Mouse (Mus musculus) left cerebral cortex, postnatal 10 days (tissue): ENCODE measurements at regions not wholly inside any gene's neighbourhood (a gene's known extent, or its start where the extent isn't known, plus 50 kb on each side); places are given as distances from the start of the nearest gene placed in this dataset.
"Not testable (repeated sequence)": the region's sequence is repeated elsewhere in the genome, so short reads cannot be mapped to it uniquely, and the experiment has no call there.

ENCODE experiments used
- DNase-seq, 2 experiments: peaks; one replicate each; pipeline ENCODE4 v3.0.0; 2021 to 2022; ENCODE audit warnings: low spot score in 2 of 2, mixed read lengths in 1 of 2; ENCODE audit errors: extremely low spot score in 1 of 2
- intact Hi-C: fragments of 180-260 bp; cut with DNase I; formaldehyde crosslinking; loops from one replicate; pipeline ENCODE4 v1.15.1; 2025

DNA sequence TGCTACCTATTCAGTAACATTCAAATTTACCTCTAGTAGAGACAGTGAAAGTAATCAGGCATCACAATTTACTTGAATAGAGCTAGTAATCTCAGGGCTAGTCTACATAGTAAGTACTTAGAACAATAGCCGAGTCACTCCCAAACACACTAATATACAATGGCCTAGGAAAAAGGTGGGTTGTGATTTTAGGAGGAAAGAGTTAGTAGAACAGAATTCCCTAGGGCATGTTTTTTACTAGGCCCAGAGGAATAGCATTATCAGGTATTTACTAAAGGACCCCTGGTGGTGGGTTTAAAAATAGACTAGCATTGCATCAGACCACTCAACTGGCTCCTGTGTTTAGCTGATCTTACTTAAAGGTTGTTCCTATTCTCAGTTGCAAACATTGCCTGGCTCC lies 535.8 kb downstream of the Mat2b start:
- intact Hi-C loops: not testable (repeated sequence)

DNA sequence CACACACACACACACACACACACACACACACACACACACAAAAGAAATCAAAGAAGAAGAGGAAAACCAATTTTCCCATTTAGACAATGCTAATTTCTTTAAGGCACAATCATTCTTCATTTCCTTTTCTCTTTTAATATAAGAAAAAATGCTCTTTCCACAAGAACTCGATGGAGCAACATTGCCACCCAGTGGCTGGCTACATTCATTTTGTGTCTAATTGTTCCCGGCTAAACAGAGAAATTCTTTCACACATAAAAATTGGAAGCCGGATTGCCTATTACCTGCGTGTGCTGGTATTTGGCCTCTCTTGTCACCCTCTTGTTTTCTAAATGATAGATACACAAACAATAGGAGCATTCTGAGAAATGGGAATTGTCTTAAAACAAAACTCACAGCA lies 545.7 kb downstream of the Mat2b start:
- intact Hi-C loops: loop anchor here (5.0 to 10.0 kb wide), 3 partner anchors 325 to 562 kb away; no protein-coding TSS in a partner anchor
- peak; percentile 53 to 66 for DNase-seq

More for the DNA sequence above, 535.8 kb downstream of the Mat2b start:
- DNase-seq: not testable (repeated sequence)

GRCm38 (mm10) chr11:40137803-40138202 lies 557.2 kb downstream of the Mat2b start:
- DNase-seq: no peak
- intact Hi-C loops: no loop called here

- DNase-seq: peak in 1 of 2 experiments; percentile 10
- intact Hi-C loops: no loop called here
Measured at GRCm38 (mm10) chr11:40102613-40103012, 592.4 kb downstream of the Mat2b start.

DNA sequence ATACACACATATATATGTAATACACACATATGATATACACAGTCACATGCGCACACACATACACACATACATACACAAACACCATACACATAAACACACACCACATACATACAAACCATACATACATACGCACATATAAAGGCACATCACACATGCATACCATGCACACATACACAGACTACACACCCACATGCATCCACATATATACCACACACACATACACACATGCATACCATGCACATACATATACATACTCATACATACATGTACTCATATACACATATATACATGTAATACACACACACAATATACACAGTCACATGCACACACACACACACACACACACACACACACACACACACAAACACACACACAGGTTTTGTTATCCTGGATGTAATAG lies 620.7 kb downstream of the Mat2b start:
- intact Hi-C loops: no loop called here
- DNase-seq: no peak

DNA sequence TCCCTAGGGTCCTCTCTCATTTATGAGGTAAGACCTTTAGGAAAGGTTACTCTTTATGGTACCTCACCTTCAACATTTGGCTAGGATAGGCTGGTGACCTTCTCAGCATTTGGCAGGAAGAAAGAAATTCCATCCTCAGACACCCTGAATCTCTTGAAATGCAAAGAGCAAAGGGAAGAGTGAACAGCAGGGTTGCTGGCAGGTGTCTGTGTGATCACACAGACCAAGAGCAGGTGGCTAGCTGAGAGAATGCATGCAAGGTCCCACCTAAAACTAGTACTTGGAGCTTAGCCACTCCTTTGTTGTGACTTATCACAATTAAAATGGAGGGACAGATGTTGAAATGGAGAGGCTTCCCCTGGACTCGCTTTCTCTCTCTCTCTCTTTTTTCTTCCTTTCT lies 644.5 kb downstream of the Mat2b start:
- no peak for DNase-seq
- intact Hi-C loops: no loop called here

- peak in 1 of 2 experiments; percentile 9 for DNase-seq
- intact Hi-C loops: no loop called here
Measured at GRCm38 (mm10) chr11:40027511-40027910, 667.5 kb downstream of the Mat2b start.

- intact Hi-C loops: no loop called here
- DNase-seq: no peak
Measured at GRCm38 (mm10) chr11:39999483-39999882, 695.5 kb downstream of the Mat2b start.

DNA sequence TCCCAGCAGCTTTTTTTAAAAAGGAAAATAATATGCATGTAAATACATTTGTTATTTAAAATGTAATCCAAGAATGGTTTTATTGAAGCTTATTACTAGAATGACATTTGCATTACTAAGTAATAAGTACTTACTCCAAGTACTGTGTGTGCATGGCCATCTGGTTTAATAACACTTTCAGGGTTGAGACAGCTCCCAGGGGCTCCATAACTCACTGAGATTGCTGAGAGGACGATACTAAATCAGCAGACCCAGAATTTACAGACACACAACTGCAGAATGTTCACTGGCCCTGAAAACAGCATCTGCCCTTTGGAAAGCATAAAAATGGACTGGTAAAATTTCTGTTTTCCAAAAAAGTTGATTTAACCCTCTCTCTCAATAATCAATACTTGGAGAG lies 696.4 kb downstream of the Mat2b start:
- intact Hi-C loops: no loop called here
- DNase-seq: no peak

- intact Hi-C loops: no loop called here
- DNase-seq: peak in 1 of 2 experiments; percentile 4
Measured at GRCm38 (mm10) chr11:39972585-39972984, 722.4 kb downstream of the Mat2b start.

DNA sequence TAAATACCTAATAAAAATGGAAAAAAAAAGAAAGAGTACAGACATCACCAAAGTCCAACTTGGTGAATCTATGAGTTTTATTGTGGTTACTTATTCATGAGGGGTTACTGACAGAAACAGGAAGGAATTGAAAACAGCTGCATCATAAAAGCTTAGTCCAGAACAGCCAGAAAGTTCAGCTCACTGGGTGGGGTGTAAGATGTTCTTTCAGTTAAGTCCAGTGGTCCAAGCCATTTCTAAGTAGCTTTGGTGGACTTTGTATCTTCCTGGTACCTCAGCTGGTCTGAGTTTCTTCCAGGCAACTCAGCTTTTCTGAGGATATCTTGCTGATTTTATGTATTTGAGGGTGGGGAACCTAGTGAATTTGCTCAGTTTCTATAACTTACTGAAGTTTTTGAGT lies 731.3 kb downstream of the Mat2b start:
- intact Hi-C loops: no loop called here
- no peak for DNase-seq

GRCm38 (mm10) chr11:39954426-39954825 lies 740.6 kb downstream of the Mat2b start:
- intact Hi-C loops: no loop called here
- DNase-seq: no peak

- intact Hi-C loops: no loop called here
- no peak for DNase-seq
Measured at GRCm38 (mm10) chr11:39944196-39944595, 750.8 kb downstream of the Mat2b start.

DNA sequence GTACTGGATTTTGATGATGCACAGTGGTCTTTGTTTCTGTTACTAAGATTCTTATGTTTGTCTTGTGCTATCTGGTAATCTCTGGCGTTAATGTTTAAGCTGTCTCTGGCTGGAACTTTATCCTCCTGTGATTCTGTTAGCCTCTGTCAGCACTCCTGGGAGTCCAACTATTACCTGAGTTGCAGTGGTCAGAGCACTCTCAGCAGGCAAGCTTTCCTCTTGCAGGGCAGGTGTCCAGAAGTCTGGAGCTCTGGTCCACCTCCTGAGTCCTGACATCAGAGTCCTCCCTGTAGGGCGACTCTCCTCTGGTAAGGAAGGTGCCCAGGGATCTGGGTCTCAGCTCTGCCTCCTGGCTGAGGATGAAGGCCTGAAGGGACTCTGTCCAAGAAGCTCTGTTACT lies 760.8 kb downstream of the Mat2b start:
- intact Hi-C loops: no loop called here
- no peak for DNase-seq

GRCm38 (mm10) chr11:39923977-39924527 lies 771.0 kb downstream of the Mat2b start:
- DNase-seq: no peak

GRCm38 (mm10) chr11:39917716-39918347 lies 777.2 kb downstream of the Mat2b start:
- DNase-seq: no peak
- intact Hi-C loops: no loop called here

More at GRCm38 (mm10) chr11:39923977-39924527, 771.0 kb downstream of the Mat2b start:
- intact Hi-C loops: no loop called here

- intact Hi-C loops: no loop called here
- no peak for DNase-seq
Measured at GRCm38 (mm10) chr11:39899644-39900225, 795.3 kb downstream of the Mat2b start.

GRCm38 (mm10) chr11:39883305-39883704 lies 811.7 kb downstream of the Mat2b start:
- intact Hi-C loops: no loop called here

GRCm38 (mm10) chr11:39868451-39868979 lies 826.5 kb downstream of the Mat2b start:
- no peak for DNase-seq
- intact Hi-C loops: no loop called here

More at GRCm38 (mm10) chr11:39883305-39883704, 811.7 kb downstream of the Mat2b start:
- no peak for DNase-seq
